Mouse (Mus musculus) megakaryocyte-erythroid progenitor cell, adult 5-6 weeks (primary cell): Measurements from ENCODE around the gene Dynlt1b. TPM values are rescaled to one million over a fixed set of nuclear protein-coding genes. Genes with fewer than 3 reads are reported as not detected.

Experiments used
- total RNA-seq, 2 experiments: library from RNA; stranded (forward) in 1 of 2; stranded (reverse) in 1 of 2; fragments of 200-1000, 215-1000 nt in 1 of 2; fragments of >200 nt in 1 of 2; fragmentation: Nextera tagmentation in 1 of 2; gene quantifications; 2 replicates each; pipeline ENCODE4 v1.2.3; 2014 to 2017

Dynlt1b gene
- total RNA-seq, 2 experiments from 2014 or later: 73.6 to 101 TPM

Other genes starting within 250 kb of the Dynlt1b start
- 9.6 and 11.3 TPM in 2 replicates for gene Tmem181a, start 173.3 kb upstream of the Dynlt1b start, total RNA-seq (2014; fragmentation: Nextera tagmentation)
- gene Tmem181a, start 173.3 kb upstream of the Dynlt1b start, total RNA-seq (2017): 4.5 and 5.8 TPM in 2 replicates
- gene Dynlt1a, start 112.6 kb upstream of the Dynlt1b start, total RNA-seq (2014; fragmentation: Nextera tagmentation): 9.8 and 10.0 TPM in 2 replicates
- 8.9 and 17.5 TPM in 2 replicates for gene Dynlt1a, start 112.6 kb upstream of the Dynlt1b start, total RNA-seq (2017)
- 6.5 and 14.3 TPM in 2 replicates for gene Dynlt1c, start 171.6 kb downstream of the Dynlt1b start, total RNA-seq (2014; fragmentation: Nextera tagmentation)
- gene Dynlt1c, start 171.6 kb downstream of the Dynlt1b start, total RNA-seq (2017): 6.3 TPM in 1 of 2 replicates, not detected in the other
- gene Dynlt1f, start 225.8 kb downstream of the Dynlt1b start, total RNA-seq (2014; fragmentation: Nextera tagmentation): 109 and 153 TPM in 2 replicates
- gene Dynlt1f, start 225.8 kb downstream of the Dynlt1b start, total RNA-seq (2017): 95.6 and 153 TPM in 2 replicates
- 1.7 TPM in 1 of 2 replicates, not detected in the other for gene Sytl3, start 229.0 kb downstream of the Dynlt1b start, total RNA-seq (2014; fragmentation: Nextera tagmentation)
- gene Sytl3, start 229.0 kb downstream of the Dynlt1b start, total RNA-seq (2017): 4.2 TPM in 1 of 2 replicates, not detected in the other